Mouse (Mus musculus): ENCODE results near the gene Atf6.

Gene Atf6

DNA sequence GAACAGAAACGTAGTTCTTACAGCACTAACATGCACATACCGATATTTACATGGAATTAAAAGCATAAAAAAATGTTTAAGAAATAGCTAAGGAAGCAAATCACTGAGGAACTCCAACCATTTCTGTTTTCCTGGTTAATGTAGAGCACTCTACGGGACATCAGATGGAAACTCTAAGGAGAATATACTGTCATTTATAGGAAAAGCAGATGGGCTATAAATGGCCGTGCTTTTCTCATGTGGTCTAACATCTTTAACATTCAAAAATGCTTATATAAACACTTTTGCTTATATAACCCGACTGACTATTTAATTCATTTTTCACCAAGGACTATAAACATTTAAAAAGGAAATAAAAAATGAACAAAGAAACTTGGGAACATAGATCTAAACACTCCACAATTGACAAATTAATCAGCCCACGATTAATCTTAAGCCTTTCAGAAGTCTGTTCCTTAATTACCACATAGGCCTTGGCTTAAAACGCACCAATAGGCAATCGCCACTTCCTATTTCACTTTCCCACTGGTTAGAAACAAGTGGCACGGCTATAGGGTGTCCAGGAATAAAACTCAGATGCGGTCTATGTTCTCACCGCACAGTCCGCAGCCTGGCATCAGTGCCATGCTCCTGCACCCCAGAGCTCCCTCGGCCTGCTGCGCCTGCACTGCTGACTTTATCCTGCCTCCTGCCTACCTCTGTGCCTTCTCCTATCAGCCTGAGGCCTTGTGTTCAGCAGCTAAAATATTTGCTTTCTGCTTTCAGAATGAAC is 80.8 kb downstream of the Atf6 start:
- intact Hi-C loops (cut with DNase I), result no loop called here

DNA sequence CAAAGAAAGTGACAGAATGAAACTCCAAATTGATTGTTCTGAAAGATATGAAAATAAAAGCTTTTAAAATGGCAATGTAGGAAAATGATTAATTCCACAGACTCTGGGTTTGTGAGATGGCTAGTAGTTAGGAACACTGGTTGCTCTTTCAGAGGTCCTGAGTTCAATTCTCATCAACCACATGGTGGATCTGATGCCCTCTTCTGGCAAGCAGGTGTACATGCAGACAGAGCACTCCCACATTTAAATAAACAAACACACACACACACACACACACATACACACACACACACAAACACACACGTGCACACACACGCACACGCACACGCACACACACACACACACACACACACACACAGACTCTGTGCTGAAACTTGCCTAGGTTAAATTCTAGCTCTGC is 89.9 kb downstream of the Atf6 start:
- intact Hi-C loops (cut with DNase I), result loop anchor here (5.0 kb wide), 1 partner anchor 135 kb away; the partner anchor contains the start of gene Olfml2b

DNA sequence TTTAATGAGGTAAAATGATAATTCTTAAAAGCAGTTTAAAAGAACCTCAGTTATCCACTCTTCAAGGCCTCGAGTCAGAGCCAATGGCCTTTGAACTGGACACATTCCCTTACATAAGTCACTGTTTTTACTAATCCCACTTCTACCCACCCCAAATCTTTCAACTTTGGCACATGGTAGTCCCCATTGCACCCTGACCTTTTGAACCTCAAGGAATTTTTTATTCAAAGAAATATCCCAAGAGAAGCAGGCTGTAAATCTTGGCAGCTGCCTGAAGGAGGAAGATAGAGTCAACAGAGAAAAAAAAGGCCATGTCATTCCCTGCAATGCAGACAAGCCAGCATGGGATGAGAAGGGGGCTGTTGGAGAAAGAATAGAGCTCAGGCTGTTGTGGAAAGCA is 93.1 kb downstream of the Atf6 start:
- intact Hi-C loops (cut with DNase I), result no loop called here

DNA sequence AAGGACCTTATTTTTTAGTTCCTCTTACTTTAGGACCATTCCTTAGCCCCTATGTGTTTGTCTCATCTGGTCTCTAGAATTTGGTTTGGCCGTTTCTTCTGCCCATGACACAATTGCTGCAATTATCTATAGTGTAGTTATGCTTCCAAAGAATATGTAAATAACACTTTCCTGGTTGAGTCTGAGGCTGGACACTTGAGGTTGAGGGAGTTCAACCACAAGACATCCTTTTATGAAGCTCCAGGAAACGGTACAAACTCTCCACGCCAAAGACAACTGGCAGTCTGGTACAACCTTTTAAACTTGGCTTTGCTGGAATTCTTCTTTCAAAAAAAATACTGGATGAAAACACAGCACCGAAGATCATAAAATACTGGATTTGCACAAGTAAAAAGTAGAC is 94.1 kb downstream of the Atf6 start:
- intact Hi-C loops (cut with DNase I), result no loop called here

DNA sequence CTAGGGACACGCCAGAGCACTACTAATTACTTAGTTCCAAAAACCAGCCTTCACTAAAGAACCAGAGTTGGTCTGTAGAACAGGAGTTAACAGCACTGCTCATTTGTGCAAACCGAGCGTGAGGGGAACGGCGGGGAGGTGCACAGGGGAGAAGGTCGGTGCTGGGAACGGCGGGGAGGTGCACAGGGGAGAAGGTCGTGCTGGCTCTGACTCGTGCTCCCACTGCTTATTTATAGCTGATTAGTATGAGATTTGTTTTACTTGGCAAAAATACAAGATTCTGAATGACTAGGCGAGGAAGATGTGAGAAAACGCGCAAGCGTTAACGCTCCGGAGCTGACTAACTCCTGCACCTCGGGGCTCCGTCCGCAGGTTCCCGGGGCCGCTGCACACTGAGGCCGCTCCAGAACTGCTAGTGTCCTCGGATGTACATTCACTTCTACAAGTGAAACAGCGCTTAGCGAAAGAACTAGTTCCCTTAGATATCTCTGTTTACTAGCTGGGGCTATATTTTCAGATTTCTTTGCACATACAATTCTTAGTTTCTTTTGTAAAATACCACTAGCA is 96.1 kb downstream of the Atf6 start:
- intact Hi-C loops (cut with DNase I), result no loop called here

DNA sequence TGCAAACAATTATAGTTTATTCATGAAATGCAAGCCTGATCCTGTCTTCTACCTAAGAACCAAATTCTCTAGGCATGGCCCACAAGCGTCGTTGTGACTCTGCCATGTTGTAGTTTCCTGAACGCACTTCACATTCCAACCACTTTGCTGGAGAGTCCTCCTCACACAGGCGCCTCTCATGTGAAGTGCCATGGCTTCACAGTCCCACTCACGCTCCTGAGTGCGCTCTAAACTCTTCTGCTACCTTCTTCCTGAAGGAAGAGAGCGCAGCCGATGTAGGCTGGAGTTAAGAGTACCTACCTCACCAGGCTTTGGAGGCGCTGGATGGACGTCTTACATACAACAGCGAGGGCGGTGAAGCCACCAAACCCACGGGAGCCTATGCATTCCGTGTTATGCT is 96.9 kb downstream of the Atf6 start:
- intact Hi-C loops (cut with DNase I), result no loop called here

DNA sequence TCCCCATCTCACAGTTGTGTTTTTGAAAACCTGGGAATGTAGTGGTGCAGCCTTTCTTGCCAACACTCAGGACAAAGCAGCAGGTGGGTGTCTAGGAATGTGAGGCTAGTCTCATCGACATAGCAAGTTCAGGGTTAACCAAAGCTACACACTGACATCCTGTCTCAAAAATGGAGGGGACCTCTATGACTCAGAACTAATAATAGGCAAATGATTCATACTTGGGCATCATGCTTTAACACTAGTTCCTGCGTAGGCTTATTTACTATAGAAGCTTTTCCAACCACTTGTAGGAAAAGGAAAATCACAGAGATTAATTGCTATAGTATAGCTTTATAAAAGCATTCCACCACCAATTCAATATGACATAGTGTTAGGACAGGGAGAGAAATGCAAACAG is 100.6 kb downstream of the Atf6 start:
- intact Hi-C loops (cut with DNase I), result no loop called here

DNA sequence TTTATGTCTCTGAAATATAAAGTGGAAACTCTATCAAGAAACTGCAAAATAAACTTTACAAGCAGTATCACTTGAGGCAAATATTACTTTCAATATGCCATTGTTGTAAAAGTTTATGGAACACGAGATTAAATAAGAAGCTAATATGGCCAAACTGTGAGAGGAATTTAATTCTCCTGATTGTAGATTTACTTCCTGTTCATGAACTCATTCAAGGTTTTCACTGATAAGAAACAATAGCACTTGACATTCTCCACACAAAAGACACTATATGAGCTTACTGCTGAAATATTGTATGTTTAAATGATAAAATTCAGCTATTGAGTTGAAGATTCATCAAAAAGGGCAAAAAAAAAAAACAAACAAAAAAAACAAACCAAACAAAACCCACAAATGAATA is 102.8 kb downstream of the Atf6 start:
- intact Hi-C loops (cut with DNase I), result no loop called here

DNA sequence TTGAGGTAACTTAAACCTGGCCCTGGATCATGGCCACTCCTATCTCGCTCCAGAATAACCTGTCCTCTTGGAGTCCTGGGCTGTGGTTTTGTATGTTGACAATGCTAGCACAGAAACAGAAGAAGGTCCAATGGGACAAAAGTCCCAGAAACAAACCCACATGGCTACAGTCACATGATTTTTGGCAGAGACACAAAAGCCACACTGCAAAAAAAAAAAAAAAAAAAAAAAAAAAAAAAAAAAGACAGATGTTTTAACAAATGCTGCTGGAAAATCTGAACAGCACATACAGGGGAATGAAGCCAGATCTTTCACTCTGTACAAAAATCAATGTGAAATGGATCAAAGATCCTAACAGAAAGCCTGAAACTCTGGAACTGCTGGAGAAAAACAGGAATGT is 105.9 kb downstream of the Atf6 start:
- intact Hi-C loops (cut with DNase I), result no loop called here

DNA sequence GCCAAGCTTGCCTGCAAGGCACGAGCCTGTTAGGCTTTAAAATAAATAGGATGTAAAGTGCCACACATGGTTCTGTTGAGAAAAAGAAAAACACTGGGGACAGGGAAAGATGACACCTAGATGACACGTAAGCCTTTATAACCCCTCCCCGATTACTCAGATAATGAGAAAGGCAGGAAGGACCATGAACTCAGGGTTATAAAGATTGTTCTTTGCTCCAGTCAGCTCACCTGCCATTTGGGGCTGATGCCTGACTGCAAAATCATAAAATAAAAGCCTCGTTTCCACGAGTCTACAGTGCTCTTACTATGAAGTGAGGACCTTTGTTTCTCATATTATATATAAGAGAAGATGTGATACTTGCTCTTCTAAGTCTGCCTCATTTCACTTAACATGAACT is 114.0 kb downstream of the Atf6 start:
- intact Hi-C loops (cut with DNase I), result no loop called here

DNA sequence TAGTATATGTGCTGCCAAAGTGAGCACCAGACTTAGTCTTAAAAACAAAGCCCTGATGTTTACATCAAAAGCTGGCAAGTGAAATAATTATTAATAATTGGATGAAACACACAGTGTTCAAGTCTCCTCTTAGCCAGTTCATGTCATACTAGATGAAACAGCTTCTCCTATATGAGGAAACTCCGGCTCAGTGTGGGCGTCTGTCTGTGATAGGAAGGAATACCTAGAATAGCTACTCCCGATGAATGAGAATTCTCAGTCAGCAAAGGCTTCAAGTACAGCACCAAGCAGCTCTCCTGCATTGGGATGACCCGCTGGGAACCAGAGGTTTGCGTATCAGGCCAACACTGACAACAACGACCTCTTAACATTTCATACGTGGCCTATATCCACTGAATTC is 115.8 kb downstream of the Atf6 start:
- intact Hi-C loops (cut with DNase I), result no loop called here

DNA sequence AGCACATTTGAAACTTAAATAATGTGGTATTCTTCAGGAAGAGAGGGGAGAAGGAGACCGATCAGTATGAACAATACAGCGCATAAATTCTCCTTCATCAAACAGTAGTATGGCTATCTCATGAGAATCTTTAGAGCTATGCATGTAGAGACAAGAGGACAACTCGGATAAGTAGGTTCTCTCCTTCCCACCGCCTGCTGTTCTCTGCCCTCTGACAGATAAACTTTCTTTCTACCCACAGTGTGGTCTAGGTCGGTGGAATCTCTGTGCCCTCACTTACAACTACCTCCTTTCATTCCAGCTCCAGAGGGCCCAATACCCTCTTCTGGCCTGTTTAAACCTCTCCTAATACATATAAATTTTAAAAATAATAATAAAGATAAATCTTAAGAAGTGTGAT is 121.0 kb downstream of the Atf6 start:
- intact Hi-C loops (cut with DNase I), result no loop called here

DNA sequence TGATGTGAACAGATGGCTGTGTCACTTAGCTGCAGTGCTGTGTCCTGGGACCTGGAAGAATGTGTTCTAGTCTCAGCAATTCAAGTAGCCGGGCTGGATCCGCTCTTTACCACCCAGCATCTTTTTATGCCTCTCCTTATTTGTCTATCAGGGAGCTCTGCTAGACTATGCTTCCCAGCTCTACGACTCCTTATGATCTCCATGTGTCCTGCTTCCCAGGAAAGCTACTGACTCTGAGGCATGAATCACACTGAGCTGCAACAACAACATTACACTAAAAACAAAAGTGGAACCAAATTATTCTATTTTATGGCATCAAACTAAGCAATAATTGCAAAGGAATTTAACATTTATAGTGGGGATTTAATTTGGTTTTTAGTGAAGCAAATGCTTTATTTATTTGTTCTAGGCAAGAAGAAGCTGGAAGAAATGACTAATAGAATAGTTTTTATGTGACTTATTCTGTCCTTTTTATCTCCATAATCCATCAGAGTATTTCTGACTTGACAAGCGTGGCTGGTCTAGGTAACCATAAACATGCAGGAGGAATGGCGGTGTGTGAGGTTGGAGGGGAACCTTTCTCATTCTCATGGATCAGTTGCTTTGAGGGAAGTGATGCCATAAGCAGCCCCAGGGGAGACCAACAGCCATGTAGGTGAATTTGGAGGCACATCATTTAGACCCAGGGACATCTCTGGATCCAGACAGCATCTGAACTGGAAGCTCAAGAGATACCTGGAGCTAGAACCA is 125.9 kb downstream of the Atf6 start:
- intact Hi-C loops (cut with DNase I), result no loop called here

DNA sequence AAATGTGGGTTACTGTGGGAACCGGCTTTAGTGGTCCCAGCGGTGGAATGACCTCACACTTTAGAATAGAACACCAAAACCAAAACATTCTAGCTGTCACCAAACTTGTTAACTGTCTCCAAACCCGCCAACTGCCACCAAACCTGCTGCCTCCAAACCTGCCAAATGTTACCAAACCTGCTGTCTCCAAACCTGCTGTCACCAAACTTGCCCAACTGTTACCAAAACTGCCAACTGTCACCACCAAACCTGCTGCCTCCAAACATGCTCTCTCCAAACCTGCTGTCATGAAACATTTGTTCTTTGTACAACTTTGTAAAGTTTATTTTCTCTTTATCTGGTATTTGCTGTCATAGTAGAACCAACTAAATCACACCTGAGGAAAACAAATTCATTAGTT is 132.7 kb downstream of the Atf6 start:
- intact Hi-C loops (cut with DNase I), result no loop called here

DNA sequence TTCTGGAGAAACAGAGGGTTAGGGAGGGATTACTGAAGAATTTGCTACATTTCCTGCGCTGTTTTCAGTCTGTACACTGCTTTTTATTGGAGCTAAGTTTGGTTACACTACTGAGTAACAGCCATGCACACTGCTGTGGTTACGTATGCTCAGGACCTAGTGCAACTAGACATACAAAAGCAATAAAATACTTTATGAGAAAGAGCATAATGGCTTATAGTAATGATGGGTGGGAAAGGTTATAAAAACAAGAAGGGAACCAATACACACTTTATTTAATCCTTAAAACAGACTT is 135.0 kb downstream of the Atf6 start:
- intact Hi-C loops (cut with DNase I), result no loop called here

DNA sequence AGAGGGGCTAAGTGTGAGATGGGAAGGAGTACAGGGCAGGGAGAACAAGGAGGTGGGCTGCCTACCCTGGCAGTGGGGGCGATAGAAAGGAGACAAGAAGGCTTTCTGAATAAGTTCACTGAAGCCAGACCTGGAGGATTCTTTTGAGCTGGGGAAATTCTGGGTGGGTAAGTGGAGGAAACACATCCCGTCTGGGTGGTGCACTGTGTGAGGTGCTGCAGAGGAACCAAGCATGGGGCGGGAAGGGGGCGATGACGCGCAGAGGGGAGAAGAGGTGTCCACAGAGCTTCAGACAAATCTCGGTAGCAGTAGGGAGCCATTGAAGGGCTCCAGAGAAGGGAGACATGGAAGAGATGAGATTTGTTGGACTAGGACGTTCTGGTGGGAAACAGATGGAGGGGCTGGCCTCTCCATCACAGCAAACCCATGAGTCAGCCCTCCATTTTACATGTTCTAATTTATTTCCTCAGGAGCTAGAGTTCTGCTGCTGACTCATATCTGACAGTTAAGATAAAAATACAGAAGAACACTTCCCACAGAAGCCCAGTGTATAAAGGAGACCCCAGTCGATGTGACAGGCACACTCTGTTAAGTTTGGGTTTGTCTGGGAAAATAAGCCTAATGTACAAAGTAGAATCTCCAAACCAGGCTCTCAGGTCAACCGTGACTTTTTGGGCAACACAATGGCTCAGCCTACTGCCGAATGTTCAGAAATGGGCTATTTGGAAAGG is 135.5 kb downstream of the Atf6 start:
- intact Hi-C loops (cut with DNase I), result no loop called here

DNA sequence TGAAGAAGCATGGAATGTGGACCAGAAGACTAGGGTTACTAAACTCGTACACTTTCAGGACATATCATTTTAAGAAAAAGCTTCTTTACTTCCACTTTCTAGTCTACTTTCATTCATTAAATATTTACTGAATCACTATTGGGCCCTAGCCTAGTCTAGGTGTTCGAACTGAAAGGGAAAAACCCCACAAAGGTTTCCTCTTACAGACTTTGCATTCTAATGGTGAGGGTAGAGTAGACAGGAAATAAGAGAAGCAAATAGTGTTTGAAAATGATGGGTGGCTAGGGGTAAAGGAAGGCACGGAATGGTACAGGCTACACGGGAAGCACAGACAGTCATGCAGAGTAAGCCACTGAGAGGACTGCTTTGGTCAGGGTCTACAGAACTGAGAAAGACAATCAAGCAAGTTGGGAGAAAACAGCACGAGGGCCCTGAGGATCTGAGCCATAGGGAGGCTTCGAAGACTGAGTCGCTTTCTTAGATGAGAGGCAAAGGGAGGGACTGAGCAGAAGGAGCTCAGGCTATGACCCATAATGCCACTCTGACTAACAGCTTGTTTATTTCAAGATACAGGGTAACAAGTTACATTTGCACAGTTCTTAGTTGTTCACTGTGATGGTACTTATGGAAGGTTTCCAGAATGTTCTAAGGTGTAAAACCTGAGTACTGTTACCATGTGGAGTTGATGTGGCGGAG is 138.2 kb downstream of the Atf6 start:
- intact Hi-C loops (cut with DNase I), result no loop called here

DNA sequence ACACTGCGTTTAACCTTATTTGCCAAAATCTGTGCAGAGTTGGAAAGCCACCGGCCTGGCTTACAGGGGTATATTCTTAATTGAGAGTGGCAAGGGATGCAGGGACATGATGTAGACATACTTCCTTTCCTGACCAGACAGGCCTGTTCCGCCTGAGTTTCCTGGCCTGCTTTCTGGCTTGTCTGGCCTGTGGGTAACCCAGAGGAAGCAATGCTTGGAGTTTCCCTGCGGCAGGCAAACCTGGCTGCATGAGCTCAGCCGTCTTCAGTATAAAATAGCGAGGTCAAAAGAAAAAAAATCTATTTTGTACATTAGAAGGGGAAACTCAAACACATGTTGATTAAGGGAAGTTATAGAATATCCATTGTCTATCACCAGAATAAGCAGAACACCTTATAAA is 139.0 kb downstream of the Atf6 start:
- intact Hi-C loops (cut with DNase I), result no loop called here

DNA sequence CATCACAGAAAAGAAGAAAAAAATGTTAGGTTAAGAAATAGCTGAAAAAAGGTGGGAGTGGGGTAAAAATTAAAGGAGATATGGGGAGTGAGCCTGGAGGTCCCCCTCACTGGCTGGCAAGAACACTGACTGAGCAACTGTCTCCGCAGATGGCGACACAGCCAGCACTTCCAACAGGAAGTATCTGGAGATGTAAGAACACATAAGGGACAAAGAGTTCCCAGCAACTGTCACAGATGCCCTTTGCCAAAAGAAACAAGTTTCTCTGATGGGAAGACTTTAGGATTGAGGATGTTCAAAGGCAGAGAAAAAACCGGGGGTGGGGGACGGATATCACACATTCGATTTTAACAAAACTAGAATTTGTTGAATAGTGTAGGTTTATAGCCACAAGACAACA is 146.0 kb downstream of the Atf6 start:
- intact Hi-C loops (cut with DNase I), result no loop called here

DNA sequence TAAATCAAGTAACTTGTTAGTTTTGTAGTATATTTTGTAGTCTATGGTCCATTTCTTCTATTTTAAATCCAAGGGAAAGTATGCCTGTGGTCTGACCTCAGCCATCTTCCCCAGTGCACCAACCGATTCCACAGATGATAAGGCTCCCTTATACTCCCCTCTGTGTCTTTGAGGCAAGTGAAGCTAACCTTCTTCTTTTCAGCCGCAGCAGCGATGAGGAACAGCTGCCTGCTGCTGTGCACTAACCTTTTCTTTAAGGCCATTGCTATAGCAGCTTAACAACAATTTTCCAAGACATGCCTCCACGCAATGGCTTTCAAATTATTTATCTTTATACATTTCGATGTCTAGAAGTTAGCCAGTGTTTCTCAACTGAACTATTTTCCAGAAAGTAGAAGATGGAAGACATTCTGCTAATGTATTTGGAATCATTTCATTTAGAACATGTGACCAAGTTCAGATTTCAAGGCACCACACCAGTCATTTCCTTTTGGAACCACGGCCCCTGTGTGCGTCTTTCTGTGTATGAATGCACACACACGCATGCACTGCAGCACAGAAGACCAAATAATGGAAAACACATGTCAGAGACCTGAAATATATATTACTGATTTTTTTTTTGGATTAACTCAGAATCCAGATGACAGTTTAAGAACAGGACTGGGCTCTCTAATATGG is 149.3 kb downstream of the Atf6 start:
- intact Hi-C loops (cut with DNase I), result no loop called here

DNA sequence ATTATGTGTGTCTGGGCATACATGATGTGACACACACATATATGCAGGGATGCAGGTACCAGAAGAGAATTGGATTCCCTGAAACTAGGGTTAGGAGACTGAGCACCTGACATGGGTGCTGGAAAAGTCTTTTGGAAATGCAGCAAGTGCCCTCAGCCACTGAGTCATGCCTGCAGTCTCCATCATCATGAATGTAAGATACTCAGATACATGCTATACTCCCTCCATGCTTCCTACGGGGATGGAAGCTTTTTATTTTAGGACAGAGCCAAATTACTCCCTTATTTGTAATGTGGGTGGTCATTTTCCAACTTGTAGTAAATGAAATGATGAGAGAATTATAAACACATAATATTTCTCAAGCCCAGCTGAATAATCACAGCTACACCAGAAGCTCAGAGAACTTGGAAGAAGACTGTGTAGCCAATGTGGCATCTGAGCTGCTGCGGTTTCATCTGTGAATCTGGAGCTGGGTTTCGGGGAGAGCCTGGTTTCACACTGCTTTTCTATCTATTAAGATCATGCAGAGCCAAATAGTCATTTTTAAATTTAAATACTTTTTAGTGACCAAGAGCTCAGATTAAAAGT is 150.2 kb downstream of the Atf6 start:
- intact Hi-C loops (cut with DNase I), result no loop called here

Measured in adrenal gland (tissue).